Mouse (Mus musculus) thymus, postnatal 10 days (tissue): ENCODE measurements around the gene Man2c1.

Experiments used
- DNase-seq, 2 experiments: peaks; one replicate each; pipeline ENCODE4 v3.0.0; 2021; ENCODE audit warnings: low spot score in 2 of 2

Gene Man2c1

DNA sequence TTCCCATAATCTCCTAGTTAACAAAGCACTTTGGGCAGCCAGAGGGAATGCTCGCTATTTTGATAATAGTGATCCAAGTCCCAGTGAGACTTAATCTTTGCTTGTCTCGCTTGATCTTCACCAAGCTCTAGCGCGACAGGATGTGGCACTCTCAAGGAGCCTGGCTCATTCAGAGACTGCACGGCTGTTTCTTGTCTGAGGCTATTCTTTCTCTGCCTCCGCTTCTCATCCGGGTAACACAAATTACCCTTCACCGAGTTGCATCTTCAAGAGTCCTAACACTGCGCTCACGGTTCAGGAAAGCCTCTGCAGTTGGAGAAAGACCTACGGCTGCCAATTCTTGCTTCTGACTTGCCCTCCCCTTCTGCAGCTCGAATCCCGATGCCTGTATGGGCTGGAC, 27.0 kb downstream of the Man2c1 start:
- peak in 1 of 2 experiments; percentile 42 for DNase-seq

DNA sequence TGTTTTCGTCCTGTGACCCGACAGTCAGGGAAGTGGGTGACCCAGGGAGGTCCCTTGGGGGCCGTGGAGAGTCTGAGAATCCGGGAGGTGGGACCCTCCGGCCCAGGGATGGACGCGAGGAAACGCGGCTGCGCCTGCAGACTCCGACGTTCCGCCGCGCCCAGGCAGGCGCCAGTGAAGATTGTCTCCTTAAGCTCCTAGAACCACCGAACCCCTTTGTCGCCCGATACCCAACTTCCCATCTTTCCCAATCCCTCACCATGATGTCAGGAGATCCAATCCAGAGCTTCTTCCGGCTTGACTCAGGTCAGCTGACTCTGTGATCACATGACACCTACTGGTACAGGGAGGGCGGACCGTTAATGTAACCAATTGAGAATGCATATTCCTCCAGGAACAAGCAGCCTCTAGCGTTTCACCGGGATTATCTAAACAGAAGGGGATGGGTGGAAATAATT, 27.6 kb downstream of the Man2c1 start, which contains the start of gene Commd4:
Gene Commd4 (minus strand): TSS at position 319 of the 458 bp plus-strand sequence.
- DNase-seq: peak; percentile 79 to 85

DNA sequence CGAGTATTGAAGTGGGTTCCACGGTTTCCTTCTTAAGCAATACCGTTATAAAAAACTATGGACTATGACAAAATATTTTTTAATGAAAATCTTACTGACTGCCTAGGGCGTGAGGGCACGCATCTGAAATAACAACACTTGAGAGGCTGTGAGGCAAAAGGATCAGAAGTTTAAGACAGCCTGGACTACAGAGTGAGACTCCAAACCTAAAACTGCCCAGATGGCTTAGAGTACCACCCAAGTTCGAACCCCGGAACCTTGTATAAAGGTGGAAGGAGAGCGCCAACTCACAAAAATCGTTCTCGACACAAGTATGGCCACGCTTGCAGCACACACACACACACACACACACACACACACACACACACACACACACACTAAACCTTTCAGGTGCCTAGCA, 28.0 kb downstream of the Man2c1 start:
- DNase-seq: no peak

DNA sequence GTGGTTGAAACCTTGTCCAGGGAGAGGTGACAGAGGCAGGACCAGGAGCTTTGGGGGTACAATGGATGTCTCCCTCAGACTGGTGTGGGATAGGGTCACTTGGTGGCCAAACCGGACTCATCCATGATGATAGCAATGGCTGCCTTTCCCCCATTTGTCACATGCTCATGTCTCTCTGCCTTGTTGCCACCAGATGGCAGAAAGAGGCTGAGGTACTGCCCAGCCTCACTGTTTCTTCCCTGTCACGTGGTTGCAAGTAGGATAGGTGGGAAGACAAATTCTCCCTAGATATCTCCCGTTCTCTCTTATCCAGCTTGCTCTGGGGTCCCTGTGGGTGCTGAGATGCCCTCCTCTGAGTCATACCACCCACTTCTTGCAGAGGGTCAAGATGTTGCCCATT, 32.0 kb downstream of the Man2c1 start:
- DNase-seq: no peak

DNA sequence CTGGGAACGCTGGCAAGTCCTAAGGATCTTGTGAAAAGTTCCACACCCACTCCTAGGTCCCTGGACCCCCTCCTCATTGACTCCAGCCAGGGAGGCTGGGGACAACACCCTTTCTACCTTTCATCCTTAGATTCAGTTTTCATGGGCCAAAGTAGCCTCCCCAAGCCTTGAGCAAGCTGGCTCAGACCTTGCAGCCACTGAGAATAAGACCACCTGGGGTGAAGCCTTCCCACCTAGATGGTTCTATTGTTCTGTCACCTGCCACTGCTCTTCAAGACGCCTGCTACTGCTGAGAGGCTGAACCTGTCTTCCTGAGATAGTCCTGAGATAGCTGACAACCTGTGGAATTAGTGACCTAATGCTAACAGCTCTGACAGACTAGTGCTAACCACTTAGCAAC, 32.6 kb downstream of the Man2c1 start:
- no peak for DNase-seq

DNA sequence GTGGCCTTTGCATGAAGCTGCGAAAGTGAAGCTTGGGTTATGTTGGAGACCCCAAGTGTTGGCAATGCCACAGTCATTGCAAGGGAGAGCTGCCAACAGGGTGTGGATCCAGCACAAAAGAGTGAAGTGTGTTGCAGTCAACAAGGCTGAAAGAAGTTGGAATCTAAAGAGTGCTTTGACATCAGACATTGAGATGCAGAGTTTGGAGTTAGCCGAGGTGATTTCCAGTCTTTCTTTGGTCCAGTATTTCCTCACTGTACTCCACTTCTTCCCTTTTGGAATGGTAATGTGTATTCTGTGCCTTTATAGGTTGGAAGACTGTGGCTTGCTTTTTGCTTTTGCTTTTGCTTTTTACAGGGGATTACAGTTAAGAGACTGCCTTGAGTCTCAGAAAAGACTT, 35.7 kb downstream of the Man2c1 start:
- DNase-seq: no peak

DNA sequence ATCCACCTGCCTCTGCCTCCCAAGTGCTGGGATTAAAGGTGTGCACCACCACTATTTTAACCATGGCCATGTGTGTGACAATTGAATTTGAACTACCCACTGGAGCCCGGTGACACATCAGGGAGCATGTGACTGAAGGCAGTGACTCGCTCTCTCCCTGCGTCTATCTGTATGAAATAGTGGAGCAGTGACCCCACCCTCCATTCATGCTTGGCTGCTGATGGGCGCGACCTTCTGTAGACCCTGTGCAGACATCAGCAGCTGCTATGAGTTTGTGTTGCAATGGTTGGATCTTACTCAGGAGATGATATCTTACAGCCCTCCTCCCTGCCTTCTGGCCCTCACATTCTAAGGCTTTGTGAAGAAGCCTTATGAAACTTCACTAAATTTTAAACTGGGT, 37.9 kb downstream of the Man2c1 start:
- no peak for DNase-seq
